Mouse (Mus musculus): ENCODE measurements around the gene Camkmt.

The Camkmt gene

DNA sequence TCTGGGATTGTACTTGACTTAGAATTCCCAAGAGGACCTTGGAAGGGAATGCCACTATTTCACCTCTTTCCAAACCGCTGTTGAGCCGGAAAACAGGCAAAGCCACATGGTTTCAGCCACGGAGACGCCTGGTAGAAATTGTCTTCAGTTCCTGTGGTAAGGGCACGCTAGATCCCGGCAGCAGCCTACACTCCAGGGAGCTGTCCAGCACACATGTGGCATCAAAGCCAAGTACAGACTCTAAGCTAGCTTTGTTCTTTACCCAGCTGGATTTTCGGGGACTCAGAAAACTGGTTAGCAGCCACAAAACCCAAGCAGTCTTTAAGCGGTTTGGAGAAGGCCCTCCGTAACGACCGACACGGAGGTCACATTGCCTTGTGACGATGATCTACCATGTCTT, 281.7 kb downstream of the Camkmt start:
- DNase-seq (ENCODE audit: low spot score in 2 of 2), result no peak

DNA sequence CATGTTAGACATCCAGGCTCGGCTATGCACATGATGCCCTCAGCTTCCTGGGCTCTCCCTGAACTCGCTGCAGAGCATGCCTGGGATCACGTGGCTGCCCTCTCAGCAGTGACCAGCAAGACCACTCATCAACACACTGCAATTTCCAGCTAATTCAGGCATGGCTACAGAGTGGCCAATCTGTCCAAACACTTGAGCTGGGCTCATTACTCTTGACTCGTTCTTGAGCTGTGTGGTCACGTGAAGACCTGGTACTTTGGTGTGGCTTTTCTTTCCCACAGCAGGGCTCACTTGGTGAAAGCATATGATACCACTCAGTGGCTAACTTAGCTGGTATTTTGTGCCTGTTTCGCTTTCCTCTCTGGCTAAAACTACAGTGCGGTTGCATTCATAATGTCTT, 282.2 kb downstream of the Camkmt start:
- no peak for DNase-seq (ENCODE audit: low spot score in 2 of 2)

DNA sequence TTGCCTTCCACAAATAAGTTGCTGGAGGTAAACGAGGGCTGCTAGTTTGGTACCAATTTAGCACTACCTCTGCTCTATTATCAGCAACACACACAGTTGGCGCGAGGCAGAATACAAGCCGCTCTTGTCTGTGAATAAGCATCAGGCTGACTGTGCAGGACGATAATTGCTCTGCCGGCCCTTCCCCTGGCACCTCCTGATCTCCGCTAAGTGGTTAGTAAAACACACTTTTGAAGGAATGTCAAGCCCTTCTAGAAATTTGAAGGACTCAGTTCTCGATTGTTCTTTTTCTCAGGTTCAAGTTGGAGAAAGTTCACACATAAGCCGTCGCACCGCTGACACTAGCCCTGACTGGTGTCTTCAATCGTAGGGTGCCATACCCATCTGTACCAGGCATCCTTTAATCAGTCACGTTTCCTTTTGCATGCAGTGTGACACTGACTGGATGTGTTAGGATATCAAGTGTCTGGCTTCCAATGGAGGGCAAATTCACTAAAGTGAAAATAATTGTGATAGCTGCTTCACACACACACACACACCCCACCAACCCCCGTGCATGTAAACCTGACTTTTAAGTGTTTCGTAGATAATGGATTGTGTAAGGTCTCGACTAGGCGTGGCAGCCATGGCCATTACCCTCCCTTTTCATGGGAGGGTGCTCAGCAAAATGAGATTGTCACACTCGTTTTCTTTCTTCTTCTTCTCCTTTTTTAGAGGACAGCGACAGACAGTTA, 283.9 kb downstream of the Camkmt start:
- DNase-seq (ENCODE audit: low spot score in 2 of 2), result no peak

DNA sequence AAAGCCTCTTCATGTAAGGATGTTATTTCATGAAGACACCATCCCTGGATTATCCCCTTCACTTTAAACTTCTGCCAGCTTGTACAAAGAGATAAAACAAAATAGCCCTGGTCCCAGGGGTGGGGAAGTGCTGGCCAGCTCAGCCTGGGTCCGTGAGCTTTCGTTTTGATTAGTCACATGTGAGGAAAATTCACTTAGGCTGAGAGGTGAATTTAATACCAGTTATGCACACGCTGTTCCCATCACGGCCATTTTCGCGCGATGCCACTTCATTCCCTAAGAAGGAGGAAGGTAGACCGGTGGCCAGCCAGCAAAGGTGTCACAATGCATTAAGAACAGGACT, 284.5 kb downstream of the Camkmt start:
- no peak for DNase-seq (ENCODE audit: low spot score in 2 of 2)

DNA sequence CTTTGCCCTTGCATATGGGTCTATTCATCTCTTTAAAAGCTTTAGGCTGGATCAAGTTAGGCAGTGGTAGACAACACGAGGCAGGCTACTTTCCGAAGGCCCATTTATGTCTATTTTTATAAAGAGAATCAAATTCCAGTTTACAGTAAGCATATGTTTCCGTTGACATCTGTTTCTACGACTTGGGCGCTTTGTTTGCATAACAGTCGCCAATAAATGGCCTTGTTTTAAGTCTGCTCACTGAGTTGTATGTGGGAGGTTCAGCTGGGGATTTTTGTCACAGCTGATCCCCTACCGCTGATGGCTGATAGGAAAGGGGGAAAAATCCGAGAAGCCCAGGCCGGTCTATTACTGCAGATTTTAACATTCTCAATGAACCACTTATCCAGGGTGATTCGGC, 285.2 kb downstream of the Camkmt start:
- no peak for DNase-seq (ENCODE audit: low spot score in 2 of 2)

DNA sequence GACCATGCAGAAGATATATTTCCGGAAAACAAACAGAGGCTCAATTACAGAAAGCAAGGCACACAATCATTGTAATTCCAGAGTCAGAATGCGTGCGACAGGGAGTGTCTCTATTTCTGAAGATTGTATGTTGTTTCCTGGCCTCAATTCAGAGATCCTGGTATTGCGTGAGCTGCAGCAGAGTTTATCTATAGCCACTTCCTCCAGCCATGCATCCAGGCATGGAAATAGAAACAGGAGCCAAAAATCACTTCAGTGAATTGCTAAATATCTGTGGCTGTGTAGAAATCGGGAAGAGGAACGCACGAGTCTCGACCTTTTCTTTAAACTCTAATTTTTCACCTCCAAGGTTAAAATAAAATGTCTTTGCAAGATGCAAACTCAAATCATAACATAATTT, 287.1 kb downstream of the Camkmt start:
- DNase-seq (ENCODE audit: low spot score in 2 of 2), result no peak

DNA sequence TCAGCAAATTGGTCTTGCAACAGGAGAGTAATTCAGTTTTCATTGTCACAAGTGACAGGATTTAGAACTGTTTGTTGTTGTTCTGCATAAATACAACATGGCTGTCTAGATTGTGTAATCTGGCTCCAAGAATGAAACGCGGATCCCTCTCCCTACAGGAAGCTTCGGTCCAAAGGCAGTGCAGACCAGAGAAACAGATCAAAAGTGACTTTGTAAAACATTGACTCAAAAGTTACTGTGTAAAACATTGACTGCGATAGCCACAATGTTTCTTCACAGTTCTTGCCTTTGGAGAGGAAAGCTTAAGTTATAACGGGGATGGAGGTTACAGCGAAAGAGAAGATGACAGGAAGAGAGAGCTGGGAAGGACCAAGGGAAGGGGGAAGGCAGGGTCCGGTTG, 288.7 kb downstream of the Camkmt start:
- DNase-seq (ENCODE audit: low spot score in 2 of 2), result no peak

DNA sequence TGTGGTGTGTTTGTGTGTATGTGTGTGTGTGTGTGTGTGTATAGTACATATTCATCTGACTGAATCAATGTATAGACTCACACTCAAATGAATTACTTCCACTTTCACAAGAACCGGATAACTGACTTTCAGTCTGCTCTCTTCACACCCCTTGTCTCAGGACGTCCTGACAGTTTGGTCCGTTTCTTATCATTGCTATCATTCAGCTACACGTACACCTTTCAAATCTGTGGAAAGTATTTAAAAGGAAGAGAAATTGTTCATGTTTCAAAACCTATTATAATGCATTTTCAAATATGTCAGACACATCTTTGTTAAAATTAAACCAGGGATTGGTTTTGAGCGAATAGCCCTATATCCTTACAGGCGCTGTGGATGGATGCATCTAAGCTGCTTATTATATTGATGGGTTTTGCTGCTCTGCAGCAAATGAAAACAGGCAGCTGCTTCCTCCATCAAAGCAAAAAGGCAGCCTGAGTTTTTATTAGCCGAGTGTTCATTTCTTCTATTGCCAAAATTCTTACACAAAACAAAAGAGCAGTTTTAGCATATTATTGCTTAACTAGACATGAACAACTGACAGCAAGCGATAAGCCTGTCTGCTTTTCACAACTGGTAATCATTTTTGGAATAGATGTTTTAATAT, 291.3 kb downstream of the Camkmt start:
- DNase-seq (ENCODE audit: low spot score in 2 of 2), result no peak

DNA sequence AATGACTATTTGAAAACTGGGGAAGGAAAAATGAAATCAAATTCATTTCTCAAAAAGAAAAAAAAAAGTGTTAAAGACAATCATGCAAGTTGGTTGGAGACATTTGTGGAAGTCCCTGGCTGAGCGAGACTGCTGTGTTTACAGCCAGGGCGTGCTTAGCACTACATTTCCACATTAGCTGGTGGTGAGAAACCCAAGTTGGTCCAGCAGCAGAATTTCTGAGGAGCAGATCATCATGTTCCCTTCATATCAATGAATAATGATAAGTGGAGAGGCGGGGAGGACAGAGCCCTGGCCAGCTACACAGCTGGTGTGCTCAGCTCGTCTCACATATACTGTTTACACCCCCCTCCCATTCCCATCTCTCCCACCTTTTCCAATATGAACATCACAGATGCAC, 292.0 kb downstream of the Camkmt start:
- DNase-seq (ENCODE audit: low spot score in 2 of 2), result no peak

DNA sequence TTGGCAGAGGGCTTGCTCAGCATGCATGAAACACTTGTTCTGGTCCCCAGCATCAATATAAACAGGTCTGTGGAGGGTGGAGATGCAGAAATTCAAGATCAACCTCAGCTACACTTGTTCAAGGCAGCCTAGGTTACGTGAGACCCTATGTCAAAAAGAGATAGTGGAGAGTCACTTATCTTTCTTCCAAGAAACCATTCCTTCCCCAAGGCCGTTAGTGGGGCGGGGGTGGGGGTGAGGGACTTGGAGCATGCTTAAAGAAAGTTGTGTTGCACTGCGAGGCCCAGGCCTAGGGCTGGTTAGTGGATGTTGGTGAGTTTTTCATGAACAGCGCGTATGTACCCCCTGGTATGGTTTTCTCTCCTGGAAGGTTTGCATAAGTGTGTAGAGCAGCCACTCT, 292.6 kb downstream of the Camkmt start:
- no peak for DNase-seq (ENCODE audit: low spot score in 2 of 2)

DNA sequence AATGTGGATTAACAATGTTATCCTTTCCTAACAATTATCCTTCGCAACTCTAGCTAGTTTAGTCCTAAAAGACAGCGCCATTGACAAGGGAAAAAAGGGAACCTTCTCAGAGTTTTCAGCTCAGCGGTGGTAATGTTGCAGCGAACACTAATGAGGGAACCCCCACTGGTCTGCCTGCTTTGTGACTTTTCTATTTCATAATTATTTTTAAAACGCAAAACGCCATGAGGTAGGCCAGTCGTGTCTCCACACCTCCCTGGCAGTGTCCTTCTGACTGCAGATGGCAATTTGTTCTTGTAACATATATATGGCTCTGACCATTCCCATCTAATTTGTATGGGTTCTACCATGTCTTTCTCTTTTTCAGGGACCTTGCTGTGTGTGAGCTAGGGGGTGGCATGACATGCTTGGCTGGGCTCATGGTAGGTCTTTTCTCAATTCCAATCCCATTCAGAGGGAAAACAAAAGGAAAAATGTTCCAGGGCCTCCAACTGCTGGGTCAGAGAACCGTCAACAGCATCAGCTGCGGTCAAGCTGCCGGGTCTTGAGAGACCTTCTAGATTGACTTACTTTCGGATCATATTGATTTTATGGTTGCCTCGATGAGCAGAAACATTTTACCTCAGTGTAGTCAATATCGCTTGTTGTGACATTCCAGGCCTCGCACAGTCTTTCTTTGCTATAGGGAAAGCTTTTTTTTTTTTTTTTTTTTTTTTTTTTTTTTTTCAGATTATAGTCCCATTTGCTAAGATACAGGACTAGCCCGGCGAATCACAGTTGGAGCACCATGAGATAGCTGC, 302.9 kb downstream of the Camkmt start:
- no peak for DNase-seq (ENCODE audit: low spot score in 2 of 2)

DNA sequence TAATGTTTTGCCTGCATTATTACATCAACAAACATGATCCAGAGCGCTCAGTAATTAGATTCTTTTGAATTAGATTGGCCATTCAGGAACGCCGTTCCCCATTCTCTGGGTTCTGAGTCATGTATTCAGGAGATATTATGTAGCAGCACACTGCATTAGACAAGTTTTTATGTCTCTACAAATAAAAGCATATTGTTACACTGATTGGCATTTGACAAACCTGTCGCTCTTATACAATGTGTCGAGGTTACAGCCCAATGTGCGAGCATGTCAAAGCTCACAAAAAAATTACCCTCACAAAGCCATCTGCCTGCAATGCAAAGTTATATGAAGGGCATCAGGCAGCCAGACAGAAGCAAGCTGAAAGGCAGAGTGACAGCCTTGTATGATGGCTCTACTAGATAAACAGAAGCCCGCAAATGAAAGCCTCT, 303.6 kb downstream of the Camkmt start:
- DNase-seq (ENCODE audit: low spot score in 2 of 2), result no peak

DNA sequence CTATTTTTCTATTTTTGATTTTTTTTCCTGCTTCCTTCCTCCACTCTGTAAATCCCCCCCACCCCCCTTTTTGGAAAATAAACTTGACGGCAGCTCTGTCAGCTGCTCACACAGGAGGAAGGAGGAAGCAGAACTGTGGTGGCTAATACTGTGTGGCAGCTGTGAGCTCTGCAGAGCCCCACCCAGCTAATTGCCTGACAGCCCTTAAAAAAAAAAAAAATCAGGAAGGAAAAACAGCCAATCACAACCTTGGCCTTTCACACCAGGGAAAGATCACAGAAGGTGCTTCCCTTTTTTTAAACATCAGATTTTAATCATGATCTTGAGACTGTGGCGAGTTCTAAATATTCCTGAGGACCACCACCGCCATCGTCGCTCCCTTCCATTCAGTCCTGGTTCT, 305.1 kb downstream of the Camkmt start:
- DNase-seq (ENCODE audit: low spot score in 2 of 2), result peak; percentile 57 to 63

DNA sequence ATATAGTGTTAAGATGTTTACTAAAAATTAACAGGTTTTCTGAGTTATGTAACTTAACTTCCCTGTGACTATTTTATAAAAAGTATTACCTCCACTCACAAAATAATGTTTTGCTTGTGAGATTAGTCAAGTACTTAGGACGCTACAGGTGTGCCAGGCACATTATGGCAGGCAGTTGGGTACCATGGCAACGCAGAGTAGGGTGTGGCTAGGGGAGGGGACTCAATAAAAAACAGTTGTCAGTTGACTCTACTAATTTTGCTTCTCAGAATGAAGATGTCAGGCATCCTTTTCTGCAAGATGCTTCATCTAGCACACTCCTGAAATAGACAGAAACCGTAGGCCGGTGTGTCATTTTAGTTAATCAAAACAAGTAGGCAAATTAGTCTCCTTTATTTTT, 310.4 kb downstream of the Camkmt start:
- DNase-seq (ENCODE audit: low spot score in 2 of 2), result no peak

DNA sequence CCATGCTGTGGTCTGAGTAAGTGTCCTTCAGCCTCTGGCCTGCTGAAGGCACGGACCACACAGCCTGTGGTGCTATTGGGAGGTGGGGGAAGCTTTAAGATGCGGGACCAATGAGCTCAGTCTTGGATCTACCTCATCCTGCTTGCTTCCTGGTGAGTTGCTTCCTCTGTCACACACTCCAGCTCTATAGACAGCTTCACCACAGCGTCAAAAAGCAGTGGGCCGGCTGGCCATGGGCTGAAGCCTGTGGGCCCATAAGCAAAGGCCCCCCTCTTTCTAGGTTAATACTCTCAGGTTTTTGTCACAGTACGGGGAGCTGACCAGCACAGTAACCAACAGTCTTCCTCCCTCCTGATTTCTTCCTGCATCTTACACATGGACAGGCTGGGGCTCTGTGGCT, 314.8 kb downstream of the Camkmt start:
- DNase-seq (ENCODE audit: low spot score in 2 of 2), result no peak

DNA sequence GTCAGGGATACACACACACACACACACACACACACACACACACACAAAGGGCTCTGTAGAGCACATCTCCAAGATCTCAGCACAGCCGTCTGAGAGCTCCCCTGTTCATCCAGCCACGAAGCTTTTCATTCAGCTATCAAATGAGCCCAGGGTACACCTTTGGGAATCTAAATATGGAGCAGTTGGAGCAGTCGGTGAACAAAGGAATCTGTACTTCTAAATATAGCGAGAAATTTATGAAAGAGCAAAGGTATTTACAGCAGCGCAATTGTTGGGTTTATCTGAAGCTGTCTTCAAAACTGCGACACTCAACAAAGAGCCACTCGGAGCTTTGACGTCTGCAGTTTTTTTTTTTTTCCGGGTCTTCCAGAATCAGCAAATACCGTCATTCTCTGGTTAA, 315.8 kb downstream of the Camkmt start:
- no peak for DNase-seq (ENCODE audit: low spot score in 2 of 2)

DNA sequence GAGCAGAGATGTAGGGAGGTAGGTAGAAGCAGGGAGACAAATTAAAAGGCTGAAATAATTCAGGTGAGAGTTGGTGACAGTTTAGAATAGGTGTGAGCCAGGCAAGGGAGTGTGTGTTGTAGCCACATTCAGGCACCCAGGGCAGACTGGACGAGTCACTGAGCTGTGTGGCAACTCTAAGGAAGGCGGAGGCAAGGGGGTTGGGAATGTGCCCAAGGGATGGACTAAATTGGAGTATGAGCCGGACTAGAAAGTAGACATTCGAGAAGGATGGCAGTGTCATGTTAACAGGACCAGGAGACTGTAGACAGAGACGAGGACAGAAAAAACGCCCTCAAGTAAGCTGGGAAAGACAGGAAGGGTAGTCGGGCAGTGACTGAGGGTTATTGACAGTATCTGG, 338.5 kb downstream of the Camkmt start:
- no peak for DNase-seq (ENCODE audit: low spot score in 2 of 2)

DNA sequence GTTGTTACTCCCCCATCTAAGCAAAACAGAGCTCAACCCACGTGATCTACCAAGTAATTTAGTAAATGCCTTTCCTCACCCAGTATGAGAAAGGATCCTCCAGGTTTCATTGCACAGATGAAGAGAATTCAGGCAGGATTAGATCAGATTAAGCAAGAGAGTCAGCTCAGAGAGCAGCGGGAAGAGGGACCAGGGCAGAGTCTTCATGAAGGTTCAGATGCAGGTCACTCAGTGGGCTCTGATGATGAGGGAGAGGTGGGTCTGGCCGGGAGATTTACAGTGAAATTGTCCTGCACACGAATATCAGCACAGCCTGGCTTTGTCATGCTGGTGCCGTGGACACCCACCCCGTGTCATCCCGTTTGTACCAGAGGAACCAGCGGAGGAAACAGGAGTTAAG, 342.6 kb downstream of the Camkmt start:
- no peak for DNase-seq (ENCODE audit: low spot score in 2 of 2)

DNA sequence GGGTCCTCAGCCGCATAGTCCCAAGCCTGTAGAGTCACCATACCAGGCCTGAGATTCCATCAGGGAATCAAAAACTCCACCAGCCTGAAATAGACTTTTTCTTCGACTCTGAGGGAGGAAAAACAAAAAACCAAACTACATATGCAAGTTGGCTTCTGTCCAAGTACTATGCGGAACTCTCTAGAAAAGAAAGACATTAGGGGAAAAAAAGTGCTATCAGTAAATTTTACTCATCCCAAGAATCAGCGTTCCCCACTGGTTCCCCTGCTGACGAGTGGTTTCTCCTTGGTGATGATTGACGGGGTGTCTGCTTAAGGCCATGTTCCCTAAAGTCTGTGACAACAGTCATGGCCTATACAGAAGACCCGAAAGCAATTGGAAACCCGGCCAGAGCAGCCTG, 352.7 kb downstream of the Camkmt start:
- DNase-seq (ENCODE audit: low spot score in 2 of 2), result no peak

DNA sequence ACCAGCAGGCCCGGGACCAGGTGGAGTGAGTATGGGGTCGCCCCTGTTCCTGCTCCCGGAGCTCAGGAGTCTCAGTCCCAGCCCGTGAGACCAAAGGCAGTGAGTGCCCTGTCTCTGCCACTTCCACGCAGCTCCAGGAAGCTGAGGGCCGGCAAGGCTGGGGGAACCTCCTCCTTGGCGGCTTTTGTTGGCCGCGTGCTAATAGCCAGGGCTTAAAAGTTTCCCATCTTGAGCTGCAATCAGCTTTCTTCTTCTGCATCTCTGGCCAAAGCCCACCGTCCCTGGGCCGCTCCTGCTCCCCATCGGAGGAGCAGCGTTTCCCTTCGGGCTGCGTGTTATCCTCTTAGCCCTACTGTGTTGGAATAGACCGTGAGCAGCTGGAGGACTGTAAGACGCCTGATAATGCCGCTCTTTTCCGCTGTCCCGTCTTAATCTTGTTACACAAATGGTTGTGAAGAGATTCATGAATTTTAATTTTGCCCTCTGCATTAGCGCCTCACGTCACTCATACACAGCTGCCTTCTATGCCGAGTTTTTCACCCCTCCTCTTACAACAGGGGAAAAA, 364.1 kb downstream of the Camkmt start:
- DNase-seq (ENCODE audit: low spot score in 2 of 2), result no peak

DNA sequence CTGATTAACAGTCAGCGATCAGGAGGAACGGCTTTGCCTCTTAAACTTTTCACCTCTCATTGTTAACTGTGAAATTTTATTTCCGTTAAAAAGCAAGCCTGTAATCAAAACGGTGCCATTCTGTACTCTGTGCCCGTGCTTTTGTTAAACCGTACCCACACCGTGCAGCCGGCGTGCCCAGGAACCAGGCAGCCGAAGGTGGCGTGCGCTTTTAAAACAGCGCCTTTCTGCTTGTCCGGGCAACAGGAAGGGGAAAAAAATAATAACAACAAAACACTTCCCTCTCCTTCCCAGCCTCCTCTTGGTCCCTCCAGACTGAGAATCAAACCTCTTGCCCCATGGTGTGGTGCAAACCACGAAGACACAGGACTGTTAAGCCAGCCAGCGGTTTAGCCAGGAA, 364.7 kb downstream of the Camkmt start:
- no peak for DNase-seq (ENCODE audit: low spot score in 2 of 2)

DNA sequence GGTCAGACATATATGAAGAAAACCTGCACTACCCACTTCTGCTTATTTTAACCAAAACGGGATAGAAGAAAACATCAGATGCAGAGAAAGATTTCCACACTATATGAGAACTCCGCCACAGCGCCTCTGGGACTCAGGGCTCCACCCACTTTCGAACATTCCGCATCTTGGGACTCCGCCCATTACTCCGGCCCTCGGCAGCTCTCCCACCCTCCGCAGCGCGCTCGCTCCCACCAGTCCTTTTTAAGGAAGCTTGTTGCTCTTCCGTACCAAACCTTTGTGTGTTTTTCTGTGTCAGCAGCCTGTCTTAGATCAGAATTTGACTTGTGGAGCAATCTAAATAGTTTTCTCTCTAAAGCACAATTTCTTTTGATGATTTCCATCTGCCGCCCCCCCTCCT, 367.7 kb downstream of the Camkmt start:
- DNase-seq (ENCODE audit: low spot score in 2 of 2), result no peak

DNA sequence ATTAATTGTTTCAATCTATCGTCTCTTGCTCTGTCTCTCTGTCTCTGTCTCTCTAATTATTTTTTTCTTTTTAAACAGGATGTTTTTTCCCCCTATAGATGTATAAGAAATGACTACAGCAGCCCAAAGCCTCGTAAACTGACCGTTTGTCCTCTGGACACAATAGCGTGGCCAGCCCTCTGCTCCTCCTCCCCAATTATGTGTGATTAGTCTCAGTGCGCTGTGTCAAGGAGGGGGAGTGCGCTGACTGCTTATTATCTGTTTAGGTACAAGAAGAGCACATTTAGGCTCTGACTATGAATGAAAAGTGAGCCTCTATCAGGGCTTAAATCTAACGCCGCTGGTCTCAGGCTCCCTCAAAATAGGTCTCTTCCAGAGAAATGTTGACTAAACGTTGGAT, 368.2 kb downstream of the Camkmt start:
- DNase-seq (ENCODE audit: low spot score in 2 of 2), result no peak

Measured in spleen, postnatal 36 days (tissue).